Mouse (Mus musculus) hindlimb bud, embryonic 11.5 days (tissue): ENCODE data around the gene Sbf2.
"Not testable (repeated sequence)": the region's sequence is repeated elsewhere in the genome, so short reads cannot be mapped to it uniquely, and the experiment has no call there.

Experiments used
- DNase-seq: peaks from one replicate; pipeline ENCODE4 v3.0.0-alpha.2; 2012; ENCODE audit warnings: low read depth, low spot score; ENCODE audit errors: extremely low spot score

Sbf2 gene

DNA sequence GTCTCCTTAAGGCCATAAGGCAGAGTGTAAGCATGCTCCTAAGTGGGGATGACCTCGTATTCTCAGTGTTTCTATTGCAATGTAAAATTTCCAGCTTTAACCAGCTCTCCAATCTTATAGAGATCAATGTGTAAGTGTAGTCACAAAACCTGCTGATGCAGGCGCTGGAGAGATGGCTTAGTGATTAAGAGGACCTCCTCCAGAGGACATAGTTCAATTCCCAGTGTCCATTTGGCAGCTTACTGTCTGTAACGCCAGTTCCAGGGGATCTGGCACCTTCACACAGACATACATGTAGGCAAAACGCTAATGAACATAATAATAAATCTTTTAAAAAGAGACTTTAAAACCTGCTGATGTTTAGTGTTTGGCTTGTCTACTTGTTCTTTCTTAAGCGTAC is 200.4 kb downstream of the Sbf2 start:
- no peak for DNase-seq

DNA sequence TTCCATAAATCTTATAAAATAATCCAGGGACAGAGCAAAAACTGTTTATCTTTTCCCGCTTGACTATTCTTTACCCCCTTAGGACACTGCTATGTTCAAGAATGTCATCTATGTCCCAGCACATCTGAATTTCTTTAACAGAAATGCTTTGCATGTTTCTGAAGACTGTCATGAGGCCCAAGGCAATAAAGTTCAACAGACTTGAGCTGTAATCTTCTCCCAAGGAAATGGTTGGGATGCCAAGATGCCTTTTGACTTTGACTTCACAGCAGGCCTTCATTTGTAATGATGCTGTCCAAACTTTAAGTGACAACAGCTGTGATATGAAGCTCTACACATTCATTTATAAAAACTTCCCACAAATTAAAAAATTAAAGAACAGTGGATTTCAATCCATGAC is 212.6 kb downstream of the Sbf2 start:
- DNase-seq: no peak

DNA sequence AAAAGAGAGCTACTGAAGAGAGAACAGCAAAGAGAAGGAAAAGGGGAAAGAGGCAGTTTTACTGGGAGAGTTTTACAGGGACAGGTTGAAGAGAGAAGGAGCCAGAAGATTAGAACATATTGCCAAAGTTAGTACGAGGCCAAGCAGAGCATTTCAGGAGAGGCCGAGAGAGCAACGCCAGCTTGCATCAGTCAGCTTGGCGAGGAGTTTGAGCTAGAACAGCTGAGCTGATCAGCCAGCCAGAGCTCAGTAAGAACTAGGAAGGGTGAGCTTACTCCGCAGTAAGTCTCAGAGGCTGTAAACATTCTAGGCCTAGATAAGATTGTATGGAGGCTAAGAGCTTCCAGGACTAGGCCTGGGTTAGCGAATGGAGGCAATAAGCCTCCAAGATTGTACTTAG is 222.1 kb downstream of the Sbf2 start:
- no peak for DNase-seq

DNA sequence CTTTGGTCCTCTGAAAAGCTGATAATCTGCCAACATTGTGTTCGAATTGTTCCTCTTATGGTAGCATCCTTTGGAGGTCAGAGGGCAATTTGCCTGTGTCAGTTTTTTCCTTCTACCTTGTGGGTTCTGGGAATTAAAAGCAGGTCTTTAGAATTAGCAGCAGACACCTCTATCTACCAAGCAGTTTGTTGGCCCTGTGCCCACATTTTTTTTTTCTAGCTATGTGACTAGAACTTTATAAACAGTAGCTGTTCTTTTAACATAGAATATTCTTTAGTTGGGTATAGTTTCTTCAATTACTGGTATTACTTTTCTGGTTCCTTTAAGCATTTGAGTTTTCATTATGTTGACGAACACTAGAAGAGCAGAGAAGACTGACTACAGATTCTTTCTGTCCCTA is 223.1 kb downstream of the Sbf2 start:
- no peak for DNase-seq

DNA sequence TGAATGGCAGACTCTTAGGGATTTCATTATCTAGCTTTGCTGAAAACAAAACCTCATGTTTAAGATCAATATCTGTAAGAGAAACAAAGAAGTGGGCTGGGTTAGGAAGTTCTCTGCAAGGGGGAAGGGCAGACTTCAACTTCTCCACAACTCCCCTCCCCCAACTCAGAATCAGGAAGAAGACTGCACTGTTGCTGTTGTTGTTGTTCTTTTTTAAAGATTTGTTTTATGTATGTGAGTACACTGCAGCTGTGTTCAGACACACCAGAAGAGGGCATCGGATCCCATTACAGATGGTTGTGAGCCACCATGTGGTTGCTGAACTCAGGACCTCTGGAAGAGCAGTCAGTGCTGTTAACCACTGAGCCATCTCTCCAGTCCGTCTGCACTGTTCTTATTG is 225.8 kb downstream of the Sbf2 start:
- not testable (repeated sequence) for DNase-seq

DNA sequence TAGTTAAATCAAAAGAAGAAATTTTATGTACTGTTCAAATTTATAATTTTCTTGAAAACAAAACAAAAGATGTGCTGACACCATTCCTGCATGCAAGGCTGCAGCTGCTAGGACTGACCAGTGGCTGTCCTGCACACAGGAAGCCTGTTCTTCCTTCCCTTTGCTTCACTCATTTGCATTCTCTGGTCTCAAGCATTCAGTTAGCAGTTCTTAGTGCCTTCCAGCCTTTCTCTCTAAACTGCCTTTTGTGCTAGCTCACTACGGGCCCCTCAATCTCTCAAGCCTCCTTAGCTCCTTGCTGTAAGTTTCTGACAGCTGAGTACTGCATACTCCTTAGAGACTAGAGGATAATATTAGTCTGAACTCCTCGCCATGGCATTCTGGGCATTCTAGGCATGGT is 227.2 kb downstream of the Sbf2 start:
- DNase-seq: no peak

DNA sequence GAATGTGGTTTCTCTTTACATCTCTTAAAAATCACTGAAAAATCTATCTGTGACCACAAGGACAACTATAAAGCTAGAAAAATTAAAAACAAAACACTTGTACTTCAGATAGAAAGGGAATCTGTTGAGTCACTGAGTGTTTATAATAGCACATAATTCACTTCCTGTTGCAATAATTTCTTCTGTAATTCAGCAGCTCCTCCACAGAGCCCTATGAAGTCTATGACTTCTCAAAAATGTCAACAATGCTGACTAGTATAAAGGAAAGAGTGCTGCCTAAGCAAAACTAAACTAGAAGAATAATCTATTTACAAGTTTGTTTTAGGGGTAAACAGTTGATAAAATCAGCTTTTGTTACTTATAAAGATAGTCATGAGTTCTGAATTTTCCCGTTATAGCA is 229.2 kb downstream of the Sbf2 start:
- no peak for DNase-seq

DNA sequence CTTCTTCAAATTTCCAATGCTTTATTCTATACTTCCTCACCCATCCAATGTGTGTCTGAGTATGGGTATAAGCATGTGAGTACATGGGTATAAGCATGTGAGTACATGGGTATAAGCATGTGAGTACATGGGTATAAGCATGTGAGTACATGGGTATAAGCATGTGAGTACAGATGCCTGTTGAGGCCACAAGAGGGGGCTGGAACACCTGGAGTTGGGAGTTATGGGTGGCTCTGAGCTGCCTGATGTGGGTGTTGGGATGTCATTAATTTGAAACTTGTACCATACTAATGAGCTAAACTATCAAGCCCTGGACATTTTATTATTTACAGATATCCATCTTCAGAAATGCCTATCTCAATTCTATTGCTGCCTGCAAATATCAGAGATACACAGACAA is 230.4 kb downstream of the Sbf2 start:
- DNase-seq: no peak

DNA sequence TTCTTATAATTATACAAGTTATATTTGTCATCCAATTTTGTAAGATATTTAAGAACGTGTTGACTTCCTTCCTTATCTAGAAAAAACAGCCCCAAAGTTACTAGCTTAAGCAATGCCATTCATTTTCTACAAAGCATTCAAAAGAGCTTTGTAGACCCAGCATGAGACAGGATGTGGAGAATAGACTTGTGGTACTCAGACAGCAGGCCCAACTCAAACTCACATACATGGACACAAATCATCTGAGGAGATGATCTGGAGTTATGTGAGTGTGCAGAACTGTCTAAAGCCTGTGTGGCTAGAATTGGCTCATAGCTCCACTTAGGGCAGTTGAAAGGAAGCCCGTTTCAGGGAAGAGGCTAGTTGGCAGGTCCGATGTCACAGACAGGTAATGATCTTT is 233.1 kb downstream of the Sbf2 start:
- no peak for DNase-seq

DNA sequence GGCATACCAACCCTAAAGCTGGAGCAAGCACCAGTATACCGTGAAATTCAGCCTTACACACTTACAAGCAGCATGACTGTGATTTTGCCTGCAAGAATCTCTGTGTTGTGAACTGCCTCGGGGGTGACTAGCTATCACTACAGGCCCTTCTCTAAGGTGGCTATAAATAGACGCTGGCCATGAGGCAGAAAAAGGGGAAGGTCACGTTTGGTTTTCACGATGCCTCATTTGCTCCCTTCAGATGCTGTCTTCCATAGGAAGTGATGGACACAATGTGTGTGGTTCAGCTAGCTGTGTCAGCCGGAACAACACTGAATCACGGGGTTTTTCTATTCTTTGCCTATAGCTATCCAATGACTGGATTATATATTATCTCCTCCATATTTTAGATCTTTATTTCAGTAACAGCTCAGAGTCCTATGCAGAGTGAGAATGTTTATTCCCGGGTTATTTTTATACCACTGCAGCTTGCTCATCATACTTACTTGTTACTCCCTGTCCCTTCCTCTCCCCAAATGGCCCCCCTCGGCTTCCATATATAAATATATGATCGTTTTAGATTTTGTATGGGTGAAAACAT is 235.3 kb downstream of the Sbf2 start:
- no peak for DNase-seq

DNA sequence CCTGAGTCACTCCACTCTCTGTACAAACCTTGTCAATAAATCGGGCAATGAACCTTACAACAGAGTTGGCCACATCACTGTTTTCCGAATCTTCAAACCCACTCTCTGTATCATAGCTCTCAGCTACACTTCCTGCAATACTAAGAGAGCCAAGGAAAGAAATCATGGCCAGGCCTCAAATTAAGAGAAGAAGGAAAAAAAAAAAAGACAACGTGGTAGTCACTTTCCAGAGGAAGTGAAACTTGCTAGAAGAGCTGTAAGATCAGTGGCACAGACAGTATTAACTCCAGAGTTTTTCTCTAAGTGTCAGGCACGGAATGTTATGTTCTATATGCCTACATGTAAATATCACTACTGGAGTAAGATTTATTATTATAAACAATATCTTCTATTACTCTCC is 242.2 kb downstream of the Sbf2 start:
- DNase-seq: no peak

DNA sequence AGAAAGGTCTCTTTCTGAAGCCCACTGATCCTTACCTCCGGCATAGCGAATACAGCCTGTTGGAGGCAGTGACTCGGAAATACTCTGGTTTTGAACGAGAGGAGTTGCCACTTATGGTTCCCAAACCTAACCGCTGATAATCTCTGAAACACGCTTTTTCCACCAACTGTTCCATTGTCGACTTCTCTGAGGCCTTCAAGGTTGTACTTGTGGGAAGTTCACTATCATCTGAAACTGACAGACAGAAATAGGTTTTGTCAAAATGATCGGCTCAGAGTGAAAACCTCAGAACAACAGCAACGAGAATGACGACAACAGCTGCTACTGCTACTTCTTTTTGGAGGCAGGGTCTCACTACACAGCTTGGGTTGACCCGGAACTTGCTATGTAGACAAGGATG is 252.7 kb downstream of the Sbf2 start:
- no peak for DNase-seq

DNA sequence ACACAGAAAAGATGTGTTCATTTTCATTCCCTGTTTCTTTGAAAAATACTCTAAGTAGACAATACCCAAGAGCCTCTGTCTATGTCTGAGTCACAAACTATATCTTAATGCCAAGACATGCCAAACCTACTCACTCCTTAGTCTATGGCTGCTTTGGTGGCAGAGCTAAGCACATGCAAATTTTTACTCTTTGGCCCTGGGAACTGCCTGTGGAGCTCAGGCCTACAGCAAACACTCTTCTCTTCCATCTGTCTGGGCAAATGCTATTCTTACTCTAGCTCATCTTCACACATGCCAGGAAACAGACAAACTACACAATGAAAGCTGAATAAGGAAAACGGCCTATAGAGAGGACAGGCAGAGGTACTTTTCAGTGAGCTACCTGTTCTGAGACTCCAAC is 253.2 kb downstream of the Sbf2 start:
- DNase-seq: no peak

DNA sequence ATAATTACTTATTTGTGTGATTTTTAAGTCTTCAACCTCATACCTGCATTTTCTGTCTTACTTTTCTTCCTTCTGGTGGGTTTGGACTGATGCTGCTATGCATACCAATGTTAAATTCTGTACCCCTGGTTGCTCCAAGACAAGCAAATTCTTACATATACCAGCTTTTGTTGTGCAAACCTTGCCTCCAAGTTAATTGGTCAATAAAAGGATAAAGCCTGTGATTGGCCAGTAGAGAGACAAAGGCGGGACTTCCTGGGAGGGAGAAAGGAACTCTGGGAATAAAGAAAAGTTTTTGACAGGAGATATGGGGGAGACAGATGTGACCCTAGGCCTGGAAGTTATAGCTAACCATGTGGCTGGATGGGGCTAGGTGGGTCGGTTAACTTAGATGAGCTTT is 255.3 kb downstream of the Sbf2 start:
- no peak for DNase-seq

DNA sequence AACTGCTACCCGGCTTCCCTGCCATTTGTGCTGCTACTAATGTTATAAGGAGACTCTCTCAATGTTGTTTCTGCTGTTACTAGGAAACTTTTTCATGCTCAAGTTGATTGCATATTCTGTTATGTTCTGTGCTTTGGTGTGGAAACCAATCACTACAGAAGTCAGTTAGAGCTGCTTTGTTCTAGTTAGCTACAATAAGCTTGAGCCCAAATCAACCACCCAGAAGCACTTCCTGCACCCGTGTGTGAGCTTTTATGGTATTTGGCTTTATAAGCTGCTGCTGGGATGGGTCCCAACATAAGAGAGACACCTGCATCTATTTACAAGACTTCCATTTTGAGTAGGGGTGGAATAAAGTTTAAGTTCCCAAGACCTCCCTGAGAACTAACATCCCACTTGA is 260.8 kb downstream of the Sbf2 start:
- no peak for DNase-seq

DNA sequence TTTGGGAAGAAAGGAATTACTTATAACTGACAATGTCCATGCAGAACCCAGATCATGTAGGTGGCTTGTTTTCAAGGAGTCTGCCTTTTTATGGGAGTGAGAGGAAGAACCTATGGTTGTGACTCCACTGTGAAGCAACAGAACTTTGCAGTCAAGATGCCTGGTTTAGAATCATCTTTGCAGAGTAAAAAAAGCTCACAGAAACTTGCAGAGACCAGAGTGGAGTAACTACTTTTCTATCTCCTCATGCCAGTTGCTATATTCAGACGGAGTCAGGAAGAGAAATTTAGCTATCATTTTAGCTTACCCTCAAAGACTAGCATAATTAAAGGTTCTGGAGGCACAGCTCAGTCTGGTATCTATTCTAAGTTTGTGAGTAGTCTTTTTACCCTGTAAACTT is 267.5 kb downstream of the Sbf2 start:
- no peak for DNase-seq

DNA sequence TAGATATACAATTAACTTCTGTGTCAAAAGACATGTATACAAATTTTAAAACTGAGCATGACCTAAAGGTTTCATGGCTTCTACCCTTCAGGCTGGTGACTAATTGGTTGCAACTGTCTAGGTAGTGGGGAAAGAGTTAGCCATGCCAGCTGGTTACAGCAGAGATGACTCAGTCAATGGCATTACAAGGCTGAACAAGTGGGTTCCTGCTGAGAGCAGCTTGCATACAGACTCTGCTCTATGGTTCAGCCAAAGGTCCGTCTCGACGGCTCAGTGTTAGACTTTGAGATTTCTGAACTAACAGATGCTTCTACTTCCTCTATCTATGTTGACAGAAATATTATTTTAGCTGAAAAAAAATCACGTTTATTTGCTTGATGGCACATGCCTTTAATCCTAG is 277.1 kb downstream of the Sbf2 start:
- DNase-seq: no peak

DNA sequence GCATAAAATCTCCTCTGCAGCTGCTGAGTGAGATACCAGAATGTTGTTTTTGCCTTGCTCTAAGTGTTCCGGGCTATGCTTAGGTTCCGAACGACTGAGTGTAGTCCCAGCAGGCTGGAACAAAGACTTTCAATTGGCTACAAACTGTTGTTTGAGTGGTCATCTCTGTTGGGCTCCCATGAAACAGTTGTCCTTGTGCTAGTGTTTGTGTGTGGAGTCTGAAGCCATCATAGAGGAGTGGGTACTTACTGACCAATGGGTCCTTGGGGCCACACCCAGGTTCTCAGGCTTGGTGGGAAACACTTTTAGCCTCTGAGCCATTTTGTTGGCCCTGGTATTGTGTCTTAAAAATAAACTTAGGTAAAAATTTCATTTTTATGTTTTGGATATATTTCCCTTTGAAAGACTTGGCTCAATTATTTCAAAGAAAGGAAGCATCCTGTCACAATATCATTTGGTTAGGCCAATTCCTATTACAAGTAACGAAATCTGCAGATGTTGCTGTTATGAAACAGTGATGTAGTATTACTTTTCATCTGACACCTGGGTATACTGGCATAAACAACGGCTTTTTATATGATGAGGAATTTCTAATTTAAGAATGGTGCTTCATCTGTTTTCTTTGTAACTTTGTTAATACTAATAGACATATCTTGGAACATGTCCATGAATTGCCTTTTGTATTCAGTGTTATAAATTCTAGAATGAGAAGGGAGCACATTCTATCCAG is 289.2 kb downstream of the Sbf2 start:
- DNase-seq: no peak

DNA sequence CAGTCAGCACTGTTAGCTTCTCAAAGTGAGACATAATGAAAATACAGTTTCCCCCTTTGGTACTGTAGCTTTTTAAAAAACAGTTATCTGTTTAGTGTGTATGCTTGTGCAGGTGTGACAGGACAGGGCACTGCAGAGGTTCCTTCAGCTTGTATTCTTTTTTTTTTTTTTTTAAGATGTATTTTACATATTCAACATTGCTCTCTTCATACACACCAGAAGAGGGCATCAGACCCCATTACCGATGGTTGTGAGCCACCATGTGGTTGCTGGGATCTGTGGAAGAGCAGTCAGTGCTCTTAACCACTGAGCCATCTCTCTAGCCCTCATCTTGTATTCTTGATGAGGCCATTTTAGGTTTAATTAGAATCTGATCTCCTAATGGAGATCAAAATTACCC is 289.9 kb downstream of the Sbf2 start:
- no peak for DNase-seq

DNA sequence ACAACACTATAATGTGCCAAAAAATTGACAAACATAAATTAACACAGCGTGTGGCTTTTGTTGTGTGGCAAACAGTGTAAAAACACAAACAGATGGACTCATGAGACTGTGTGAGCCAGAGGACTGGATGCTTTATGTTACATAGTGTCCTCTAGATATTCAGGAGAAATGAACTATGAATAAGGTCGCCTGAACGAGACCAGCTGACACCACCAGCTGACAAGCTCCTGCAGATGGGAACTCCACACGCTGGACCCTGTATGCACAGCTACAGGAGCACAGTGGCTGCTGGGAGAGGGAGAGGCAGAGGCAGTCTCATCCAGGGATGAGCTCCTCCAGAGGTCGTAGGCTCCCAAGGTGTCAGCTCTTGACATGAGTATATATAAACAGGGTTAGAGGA is 293.6 kb downstream of the Sbf2 start:
- DNase-seq: no peak

DNA sequence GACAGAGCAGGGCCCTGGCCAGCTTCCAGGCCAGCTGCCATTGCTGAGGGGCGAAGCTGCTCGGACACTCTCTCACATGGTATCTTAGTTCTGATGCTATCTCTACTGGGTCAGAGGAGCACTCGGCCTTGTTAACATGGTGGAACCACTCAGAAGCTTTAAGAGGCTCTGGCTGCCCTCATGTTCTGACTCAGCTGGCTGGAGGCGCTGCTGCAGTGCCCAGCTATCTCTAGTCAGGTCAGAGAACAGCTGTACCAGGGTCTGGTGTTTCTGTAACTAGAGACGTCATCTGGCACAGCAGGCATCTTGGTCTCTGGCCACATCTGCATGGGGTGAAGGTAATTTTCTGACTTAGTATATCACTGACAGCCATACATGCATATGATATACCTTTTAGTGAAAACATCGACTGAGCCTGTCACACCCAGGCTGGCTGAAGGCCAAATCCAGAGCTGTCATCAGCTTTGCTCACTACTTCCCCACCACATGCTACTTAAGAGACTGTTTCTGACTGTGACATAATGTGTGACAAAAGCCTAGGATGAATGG is 295.7 kb downstream of the Sbf2 start:
- no peak for DNase-seq

DNA sequence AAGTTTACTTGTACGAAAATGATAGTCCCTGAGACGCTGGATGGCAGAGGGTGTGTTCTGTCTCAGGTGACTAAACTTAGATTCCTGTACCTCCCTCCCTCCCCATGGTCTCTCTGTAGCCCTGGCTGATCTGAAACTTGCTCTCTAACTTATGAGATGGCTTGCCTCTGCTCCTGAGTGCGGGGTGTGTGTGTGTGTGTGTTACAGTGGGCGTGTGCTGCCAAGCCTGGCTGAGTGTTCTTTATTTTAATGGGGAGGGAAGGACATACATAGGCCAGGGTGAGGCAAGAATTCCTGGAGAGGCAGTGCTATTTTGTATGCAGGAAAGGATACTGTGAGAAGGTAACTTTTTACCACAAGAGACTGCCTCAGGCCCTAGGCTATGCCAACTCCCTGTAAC is 297.3 kb downstream of the Sbf2 start:
- DNase-seq: no peak

DNA sequence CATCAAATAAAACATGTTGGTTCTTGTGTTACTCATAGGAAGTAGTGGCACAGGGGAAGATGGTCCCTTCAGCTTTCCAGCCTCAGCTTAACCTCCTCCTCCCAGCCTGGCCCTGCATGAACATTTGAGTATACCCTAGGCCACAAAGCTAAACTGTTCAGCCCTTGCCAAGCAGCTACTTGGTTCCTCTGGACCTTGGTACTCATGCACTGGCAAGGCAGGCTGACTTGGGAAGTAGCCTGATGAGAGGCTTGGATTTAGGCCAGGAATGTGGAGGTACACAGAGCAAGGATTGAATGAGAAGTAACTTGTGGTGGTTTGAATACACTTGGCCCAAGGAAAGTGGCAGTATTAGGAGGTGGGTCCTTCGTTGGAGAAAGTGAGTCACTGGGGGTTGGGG is 299.4 kb downstream of the Sbf2 start:
- no peak for DNase-seq
